Mouse (Mus musculus): Measurements from ENCODE around the gene Gm11146.

DNA sequence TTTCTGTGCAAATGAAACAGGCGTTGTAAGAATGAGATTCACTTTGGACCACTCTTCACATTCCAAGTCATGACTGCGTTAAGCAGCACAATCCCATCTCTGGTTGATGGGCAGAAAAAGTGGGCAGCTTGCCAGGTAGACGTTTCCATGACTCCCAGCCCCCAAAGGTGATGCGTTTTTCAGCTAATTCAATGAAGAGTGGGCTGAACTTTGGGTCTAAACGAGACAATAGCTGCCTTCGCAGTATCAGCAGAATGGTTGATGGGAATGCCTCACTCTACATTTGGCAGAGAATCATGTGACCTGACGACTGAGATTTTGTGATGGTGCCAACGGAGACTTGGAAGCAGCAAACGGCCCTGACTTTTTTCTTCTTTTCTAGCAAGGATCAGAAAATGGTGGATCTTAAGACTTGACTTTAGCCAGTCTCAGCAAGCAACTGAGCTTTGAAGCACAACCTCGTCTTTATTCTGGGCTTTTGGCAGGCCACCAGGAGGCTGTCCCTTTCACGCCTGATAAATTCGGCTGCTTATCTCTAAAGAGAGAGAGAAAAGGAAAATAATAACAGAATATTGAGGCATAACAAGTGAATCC, 8.0 kb downstream of the Gm11146 start:
- TF ChIP-seq CTCF (IDR thresholded peaks at IDR 0.05; ENCODE audit: control insufficient read depth, insufficient read depth, low read length) (no peak), POLR2A (IDR thresholded peaks at IDR 0.05; ENCODE audit: borderline replicate concordance, control insufficient read depth, low read depth, low read length) (no peak)

Measured in bone marrow, adult 2 months (tissue).